Mouse (Mus musculus) cerebellum, postnatal 14 days (tissue): Measurements from ENCODE around the gene Cnot3.
"Not testable (repeated sequence)": the region's sequence is repeated elsewhere in the genome, so short reads cannot be mapped to it uniquely, and the experiment has no call there.

Experiments
- DNase-seq, 2 experiments: peaks; one replicate each; pipeline ENCODE4 v3.0.0; 2021; ENCODE audit warnings: mixed read lengths in 2 of 2

Cnot3 gene

DNA sequence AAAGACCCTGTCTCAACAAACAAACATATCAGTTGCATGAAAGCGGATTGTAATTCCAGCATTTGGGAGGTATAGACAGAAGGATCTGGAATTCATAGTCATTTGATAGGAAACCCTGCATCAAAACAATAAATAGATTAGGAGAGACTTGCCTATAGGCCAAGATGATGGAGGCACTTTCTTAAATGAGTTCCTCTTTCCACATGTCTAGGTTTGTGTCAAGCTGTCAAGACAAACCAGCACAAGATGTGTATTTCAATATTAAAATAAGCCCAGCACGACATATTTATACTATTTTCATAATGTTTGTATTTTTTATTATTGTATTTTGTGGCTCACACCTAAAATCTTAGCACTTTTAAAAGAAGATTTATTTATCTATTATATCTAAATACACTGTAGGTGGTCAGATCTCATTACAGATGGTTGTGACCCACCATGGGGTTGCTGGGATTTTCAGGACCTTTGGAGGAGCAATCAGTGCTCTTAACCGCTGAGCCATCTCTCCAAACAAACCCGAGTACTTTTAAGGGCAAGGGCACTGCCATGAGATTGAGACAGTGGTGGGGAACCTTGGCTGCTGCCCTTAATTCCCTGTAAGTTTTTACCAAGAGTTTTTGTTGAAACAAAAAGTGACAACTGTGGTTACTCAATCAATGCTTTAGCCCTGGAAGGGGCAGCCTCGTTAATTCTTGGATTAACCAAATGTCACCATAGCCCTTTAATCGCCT, 58.2 kb downstream of the Cnot3 start:
- DNase-seq: no peak

DNA sequence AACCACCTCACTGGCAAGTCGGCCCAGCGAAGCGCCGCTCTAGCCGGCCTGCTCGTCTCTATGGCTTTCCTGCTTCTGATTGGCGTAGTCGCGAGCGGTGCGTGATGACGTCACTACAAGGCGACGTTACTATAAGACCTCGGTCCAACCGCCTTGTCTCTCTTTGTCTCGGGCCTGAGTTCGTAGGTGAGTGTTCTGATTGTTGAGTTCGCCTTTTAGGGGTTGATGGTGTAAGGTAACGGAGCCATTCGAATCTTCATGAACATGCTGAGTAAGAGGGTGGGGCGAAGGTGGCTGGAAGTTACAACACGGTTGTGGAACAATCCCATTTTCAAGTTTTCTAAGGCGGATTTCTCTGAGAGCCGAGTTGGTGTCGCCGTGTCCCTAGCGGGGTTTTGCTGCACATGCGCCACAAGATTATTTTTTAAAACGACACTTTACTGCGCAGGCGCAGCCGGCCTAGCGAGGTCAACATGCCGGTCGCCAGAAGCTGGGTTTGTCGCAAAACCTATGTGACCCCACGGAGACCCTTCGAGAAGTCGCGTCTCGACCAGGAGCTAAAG, 58.9 kb downstream of the Cnot3 start, which contains the start of gene Rps9:
Gene Rps9, plus strand, starts transcription at position 115 of the 563 bp plus-strand sequence.
- DNase-seq: peak; percentile 98

DNA sequence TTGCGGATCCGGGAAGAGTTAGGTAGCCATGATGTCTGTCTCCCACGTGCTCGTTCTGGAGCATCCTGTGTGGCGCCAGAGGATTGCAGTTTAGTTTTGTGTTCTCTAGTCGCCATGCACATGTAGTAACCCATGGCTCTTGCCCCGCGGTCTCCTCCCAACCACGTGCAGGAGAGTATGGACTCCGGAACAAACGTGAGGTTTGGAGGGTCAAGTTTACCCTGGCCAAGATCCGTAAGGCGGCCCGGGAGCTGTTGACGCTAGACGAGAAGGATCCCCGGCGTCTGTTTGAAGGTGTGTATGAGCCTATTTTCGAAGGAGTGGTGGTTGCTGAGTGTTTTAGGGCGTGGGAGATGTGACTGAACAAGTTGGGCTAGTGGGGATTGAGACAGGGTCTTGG, 59.4 kb downstream of the Cnot3 start:
- no peak for DNase-seq

DNA sequence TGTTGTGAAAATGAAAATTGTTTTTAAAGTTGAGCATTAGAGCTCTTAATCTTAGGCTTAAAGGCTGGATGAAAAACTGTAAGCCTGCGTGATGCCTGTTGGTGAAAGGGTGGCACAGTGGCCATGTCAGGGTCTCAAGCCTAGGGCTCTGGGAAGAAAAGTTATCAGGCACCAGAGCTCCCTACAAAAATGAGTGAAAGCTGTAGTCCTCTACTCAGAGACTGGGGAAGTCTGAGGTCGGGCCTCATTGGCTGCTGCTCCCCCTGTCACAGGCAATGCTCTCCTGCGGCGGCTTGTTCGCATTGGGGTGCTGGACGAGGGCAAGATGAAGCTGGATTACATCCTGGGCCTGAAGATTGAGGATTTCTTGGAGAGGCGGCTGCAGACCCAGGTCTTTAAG, 60.4 kb downstream of the Cnot3 start:
- DNase-seq: peak in 1 of 2 experiments; percentile 11

DNA sequence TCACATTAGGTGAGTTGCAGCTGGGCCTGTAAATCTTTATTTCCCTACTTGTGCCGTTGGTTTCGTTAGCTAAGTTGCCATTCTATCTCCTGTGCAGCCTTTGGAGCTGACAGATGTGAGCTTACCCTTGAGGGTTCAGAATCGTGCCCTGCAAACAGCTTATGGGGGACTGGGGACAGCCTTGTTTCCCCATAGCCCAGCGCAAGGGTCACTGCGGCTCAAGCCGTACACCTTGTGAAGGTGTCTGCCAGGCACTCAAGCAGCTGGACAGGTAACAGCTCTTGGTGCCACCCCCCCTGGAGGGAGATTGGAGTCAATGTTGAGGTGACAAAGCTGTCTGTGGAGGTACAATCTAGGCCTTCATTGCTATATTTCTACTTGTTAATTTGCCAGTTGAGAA, 60.8 kb downstream of the Cnot3 start:
- DNase-seq: peak in 1 of 2 experiments; percentile 7

DNA sequence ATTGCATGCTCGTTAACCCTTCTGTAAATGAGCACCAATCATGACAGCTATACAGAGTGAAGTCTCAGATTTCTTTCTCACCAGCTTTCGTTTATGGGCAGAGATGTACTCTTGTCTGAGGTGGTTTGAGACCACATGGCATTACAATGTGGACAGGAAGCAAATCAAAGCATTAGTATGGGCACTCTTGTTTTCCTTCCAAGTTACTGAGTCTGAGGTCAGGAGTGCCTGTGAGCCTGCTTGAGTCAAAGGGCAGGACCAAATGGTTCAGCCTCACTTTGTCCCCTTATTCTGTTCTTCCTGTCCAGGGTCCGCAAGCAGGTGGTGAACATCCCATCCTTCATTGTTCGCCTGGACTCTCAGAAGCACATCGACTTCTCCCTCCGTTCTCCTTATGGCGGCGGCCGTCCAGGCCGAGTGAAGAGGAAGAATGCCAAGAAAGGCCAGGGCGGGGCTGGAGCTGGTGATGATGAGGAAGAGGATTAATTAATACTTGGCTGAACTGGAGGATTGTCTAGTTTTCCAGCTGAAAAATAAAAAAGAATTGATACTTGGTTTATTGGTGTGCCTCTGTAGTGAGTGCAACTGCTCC, 61.4 kb downstream of the Cnot3 start:
- DNase-seq: no peak

DNA sequence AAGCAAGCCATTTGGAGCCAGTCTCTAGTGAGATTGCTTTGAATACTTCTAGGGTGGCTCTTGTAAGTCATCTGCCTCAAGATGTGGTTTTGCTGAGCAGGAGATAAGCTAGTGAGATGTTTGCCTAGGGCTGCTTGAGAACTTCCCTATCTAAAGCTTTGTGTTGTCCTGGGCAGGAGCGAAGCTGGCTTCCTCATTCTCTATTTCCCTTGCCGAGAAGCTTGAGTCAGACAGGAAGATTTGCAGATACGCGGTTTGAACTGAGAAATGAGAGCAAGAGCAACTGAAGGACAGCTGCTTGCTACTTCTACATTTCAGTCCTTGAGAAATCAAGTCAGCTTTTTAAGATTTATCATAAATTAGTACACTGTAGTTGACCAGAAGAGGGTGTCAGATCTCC, 62.0 kb downstream of the Cnot3 start:
- DNase-seq: no peak

DNA sequence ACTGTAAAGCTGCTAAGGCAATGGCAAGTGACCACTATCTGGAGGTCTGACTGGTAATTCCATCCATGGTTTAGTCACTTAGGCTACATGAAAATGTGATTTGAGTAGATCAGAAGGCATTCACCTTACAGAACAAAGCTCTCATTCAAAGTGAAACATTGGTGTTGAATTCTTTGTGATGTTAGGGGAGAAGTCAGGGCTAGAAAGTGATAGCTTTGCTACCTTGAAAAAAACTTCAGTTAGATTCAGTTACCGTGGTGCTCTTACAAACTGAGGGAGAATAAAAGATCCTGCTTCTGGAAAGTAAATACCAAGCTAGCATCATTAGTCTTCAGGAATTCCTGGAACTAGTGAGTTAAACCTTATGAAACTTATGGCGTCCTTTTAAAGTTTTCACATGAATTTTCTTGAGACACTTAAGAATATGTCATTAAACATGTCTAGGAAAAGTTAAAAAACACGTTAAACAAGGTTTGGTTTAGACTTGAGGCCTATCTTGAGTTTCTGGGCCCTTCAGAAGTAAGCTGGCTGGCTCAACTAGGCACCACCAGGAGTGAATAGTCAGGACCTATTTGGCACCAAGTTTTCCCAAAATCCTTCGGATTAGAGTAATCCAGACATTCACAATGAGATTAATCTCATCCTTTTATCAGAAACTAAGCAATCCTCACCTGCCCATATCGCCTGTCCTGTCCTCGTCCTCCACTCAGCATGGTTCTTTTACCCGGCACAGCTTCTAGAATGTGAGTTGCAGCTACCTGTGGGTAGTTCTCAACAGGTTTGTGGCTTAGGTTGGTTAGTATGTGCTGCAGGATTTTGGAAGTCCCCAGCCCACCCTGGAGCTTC, 62.7 kb downstream of the Cnot3 start:
- no peak for DNase-seq

DNA sequence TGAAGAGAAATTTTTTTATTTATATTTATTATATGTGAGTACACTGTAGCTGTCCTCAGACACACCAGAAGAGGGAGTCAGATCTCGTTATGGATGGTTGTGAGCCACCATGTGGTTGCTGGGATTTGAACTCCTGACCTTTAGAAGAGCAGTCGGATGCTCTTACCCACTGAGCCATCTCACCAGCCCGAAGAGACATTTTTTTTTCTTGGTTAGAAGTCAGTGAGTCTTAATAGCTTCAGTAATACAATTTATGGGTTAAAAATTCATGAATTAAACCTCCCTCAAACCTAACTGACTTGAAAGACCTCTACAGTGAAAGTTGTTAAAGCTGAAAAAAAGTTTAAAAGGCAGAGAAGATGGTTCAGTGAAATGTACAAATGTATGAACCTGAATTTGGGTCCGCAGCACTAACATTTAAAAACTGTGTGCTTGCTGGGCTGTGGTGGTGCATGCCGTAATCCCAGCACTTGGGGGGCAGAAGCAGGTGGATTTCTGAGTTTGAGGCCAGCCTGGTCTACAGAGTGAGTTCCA, 63.4 kb downstream of the Cnot3 start:
- not testable (repeated sequence) for DNase-seq

DNA sequence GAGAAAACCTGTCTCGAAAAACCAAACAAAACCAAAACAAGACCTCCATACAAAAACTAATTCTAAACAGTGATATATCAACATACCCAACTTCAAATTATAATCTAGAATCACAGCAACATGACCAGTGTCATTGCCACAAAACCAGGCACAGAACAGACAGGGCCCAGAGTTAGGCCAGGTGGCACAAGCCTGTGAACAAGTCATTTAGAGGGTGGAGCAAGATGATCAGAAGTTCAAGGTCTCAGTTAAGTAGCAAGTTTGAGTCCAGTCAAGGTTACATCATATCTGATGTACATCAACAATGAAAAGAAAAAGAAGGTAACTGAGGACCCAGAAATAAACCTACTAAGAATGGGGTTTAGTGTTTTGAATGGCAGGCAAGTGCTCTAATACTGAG, 63.9 kb downstream of the Cnot3 start:
- DNase-seq: no peak
